Mouse (Mus musculus) myocyte (in vitro differentiated cells): Measurements from ENCODE around the gene Cdca7l. TPM values are rescaled to one million over a fixed set of nuclear protein-coding genes. Genes with fewer than 3 reads are reported as not detected.

Experiments used
- H3K27me3 ChIP-seq: one replicate; pipeline ENCODE4 v1.6.1; 2011; ENCODE audit not compliant: control insufficient read depth, insufficient read depth, insufficient read length
- H3K36me3 ChIP-seq: one replicate; pipeline ENCODE4 v1.6.1; 2011; ENCODE audit not compliant: control insufficient read depth, insufficient read depth
- H3K4me2 ChIP-seq: one replicate; pipeline ENCODE4 v1.6.1; 2011; ENCODE audit warnings: low read depth, control low read depth
- H3K4me3 ChIP-seq: one replicate; pipeline ENCODE4 v1.5.1; 2011; ENCODE audit warnings: mild to moderate bottlenecking, control low read depth, moderate library complexity
- H3K79me2 ChIP-seq: one replicate; pipeline ENCODE4 v1.6.1; 2011; ENCODE audit not compliant: control insufficient read depth, insufficient read depth
- H3ac ChIP-seq: one replicate; pipeline ENCODE4 v1.6.1; 2011; ENCODE audit not compliant: control insufficient read depth, insufficient read length
- CEBPB ChIP-seq: IDR thresholded peaks from 2 replicates; pipeline ENCODE4 v1.6.1; 2011; ENCODE audit warnings: mild to moderate bottlenecking, moderate library complexity; ENCODE audit not compliant: poor library complexity, insufficient read depth, severe bottlenecking
- E2F4 ChIP-seq: IDR thresholded peaks from one replicate; pipeline ENCODE4 v1.6.1; 2011; ENCODE audit warnings: mild to moderate bottlenecking, control low read depth, moderate library complexity; ENCODE audit not compliant: insufficient read depth
- MAX ChIP-seq: IDR thresholded peaks from one replicate; pipeline ENCODE4 v1.6.1; 2011; ENCODE audit warnings: low read depth, mild to moderate bottlenecking, control low read depth
- MYOD1 ChIP-seq, 3 experiments: IDR thresholded peaks; one replicate each; pipeline ENCODE4 v1.6.1; 2011; ENCODE audit warnings: control low read depth in 2 of 3, low read depth in 2 of 3, mild to moderate bottlenecking in 2 of 3, moderate library complexity in 1 of 3; ENCODE audit not compliant: insufficient read length in 2 of 3, control insufficient read depth in 1 of 3
- MYOG ChIP-seq, 3 experiments: IDR thresholded peaks; one replicate each; pipeline ENCODE4 v1.6.1; 2011; ENCODE audit warnings: control low read depth in 2 of 3, low read depth in 2 of 3, mild to moderate bottlenecking in 2 of 3; ENCODE audit not compliant: insufficient read length in 2 of 3, control insufficient read depth in 1 of 3, insufficient read depth in 1 of 3
- POLR2A ChIP-seq: IDR thresholded peaks from one replicate; pipeline ENCODE4 v1.6.1; 2011; ENCODE audit warnings: low read depth, mild to moderate bottlenecking, control low read depth, moderate library complexity; ENCODE audit not compliant: insufficient read length
- POLR2AphosphoS2 ChIP-seq: IDR thresholded peaks from one replicate; pipeline ENCODE4 v1.6.1; 2011; ENCODE audit warnings: low read depth, control low read depth; ENCODE audit not compliant: insufficient read length
- REST ChIP-seq: IDR thresholded peaks from one replicate; pipeline ENCODE4 v1.6.1; 2011; ENCODE audit warnings: mild to moderate bottlenecking, control low read depth, moderate library complexity; ENCODE audit not compliant: insufficient read depth, insufficient read length
- SRF ChIP-seq: IDR thresholded peaks from one replicate; pipeline ENCODE4 v1.6.1; 2011; ENCODE audit warnings: low read depth; ENCODE audit not compliant: control insufficient read depth, insufficient read length
- TCF12 ChIP-seq: IDR thresholded peaks from one replicate; pipeline ENCODE4 v1.6.1; 2011; ENCODE audit warnings: mild to moderate bottlenecking, control low read depth; ENCODE audit not compliant: poor library complexity, insufficient read depth, severe bottlenecking
- TCF3 ChIP-seq: IDR thresholded peaks from one replicate; pipeline ENCODE4 v1.6.1; 2011; ENCODE audit warnings: low read depth, control low read depth; ENCODE audit not compliant: insufficient read length
- USF1 ChIP-seq: IDR thresholded peaks from one replicate; pipeline ENCODE4 v1.6.1; 2011; ENCODE audit warnings: low read depth, mild to moderate bottlenecking, control low read depth, moderate library complexity
- polyA plus RNA-seq: library from polyadenylated mRNA; unstranded; fragments of >200 nt; fragmentation: generic; extraction: Trizol; gene quantifications from one replicate; pipeline ENCODE4 v1.2.1, GENCODE M21; 2012; ENCODE audit warnings: missing spikeins

Gene Cdca7l
- polyA plus RNA-seq, 1 experiment: 8.3 TPM

DNA sequence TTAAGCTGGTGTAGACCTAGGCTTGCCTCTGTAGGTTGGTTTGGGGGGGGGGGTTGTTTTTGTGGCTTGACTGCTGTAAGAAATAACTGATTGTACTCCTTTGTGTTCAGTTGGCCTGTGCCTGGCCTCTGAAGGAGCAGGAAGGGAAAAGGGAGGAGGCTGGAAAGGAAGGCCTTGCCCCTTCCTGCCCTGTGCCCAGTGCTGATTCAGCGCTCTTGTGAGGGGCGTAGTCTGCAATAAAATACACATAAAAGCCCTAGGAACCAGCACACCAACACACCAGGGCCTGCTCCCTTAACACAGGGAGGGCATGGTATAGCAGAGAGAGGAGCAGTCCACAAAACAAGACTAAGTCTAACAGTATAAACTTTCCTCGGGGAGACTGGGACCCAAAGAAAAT, 40.8 kb upstream of the Cdca7l start:
- TF ChIP-seq CEBPB: no peak
- no peak for TF ChIP-seq POLR2A
- no peak for TF ChIP-seq TCF3
- TF ChIP-seq TCF12: no peak
- TF ChIP-seq REST: no peak
- TF ChIP-seq SRF: no peak
- no peak for TF ChIP-seq USF1
- no peak for TF ChIP-seq E2F4
- TF ChIP-seq MYOG (IDR thresholded peaks at IDR 0.05; ENCODE audit: control insufficient read depth in 1 of 3, insufficient read depth in 1 of 3, insufficient read length in 2 of 3, low read depth in 2 of 3): no peak
- no peak for TF ChIP-seq MAX
- TF ChIP-seq MYOD1 (IDR thresholded peaks at IDR 0.05; ENCODE audit: control insufficient read depth in 1 of 3, insufficient read length in 2 of 3, low read depth in 2 of 3): no peak
- TF ChIP-seq POLR2AphosphoS2: no peak
- Histone ChIP-seq H3K36me3 (no peaks in the 10 kb centered on the region), H3K4me2 (no peak overlapping the region), H3K27me3 (no peaks in the 10 kb centered on the region), H3K79me2 (no peaks in the 10 kb centered on the region), H3ac (no peak overlapping the region), H3K4me3 (no peak overlapping the region)

GRCm38 (mm10) chr12:117764839-117765238, 39.2 kb upstream of the Cdca7l start:
- Histone ChIP-seq H3K4me2 (no peak overlapping the region), H3ac (no peak overlapping the region), H3K36me3 (no peaks in the 10 kb centered on the region), H3K27me3 (no peaks in the 10 kb centered on the region), H3K79me2 (no peaks in the 10 kb centered on the region), H3K4me3 (no peak overlapping the region)
- TF ChIP-seq USF1: no peak
- no peak for TF ChIP-seq TCF3
- no peak for TF ChIP-seq MYOD1 (IDR thresholded peaks at IDR 0.05; ENCODE audit: control insufficient read depth in 1 of 3, insufficient read length in 2 of 3, low read depth in 2 of 3)
- no peak for TF ChIP-seq CEBPB
- TF ChIP-seq TCF12: no peak
- no peak for TF ChIP-seq SRF

- H3K36me3 ChIP-seq: no peaks in the 10 kb centered on the region
- no peaks in the 10 kb centered on the region for H3K27me3 ChIP-seq
- H3ac ChIP-seq: no peak overlapping the region
- TF ChIP-seq MYOG (IDR thresholded peaks at IDR 0.05; ENCODE audit: control insufficient read depth in 1 of 3, insufficient read depth in 1 of 3, insufficient read length in 2 of 3, low read depth in 2 of 3): no peak
- no peak for TF ChIP-seq MYOD1 (IDR thresholded peaks at IDR 0.05; ENCODE audit: control insufficient read depth in 1 of 3, insufficient read length in 2 of 3, low read depth in 2 of 3)
- TF ChIP-seq POLR2A: no peak
- no peak for TF ChIP-seq TCF3
- TF ChIP-seq TCF12: no peak
- TF ChIP-seq MAX: no peak
- TF ChIP-seq REST: no peak
- no peak for TF ChIP-seq USF1
- no peak for TF ChIP-seq E2F4
- no peak for TF ChIP-seq POLR2AphosphoS2
- TF ChIP-seq CEBPB: no peak
- H3K4me3 ChIP-seq: no peak overlapping the region
- no peaks in the 10 kb centered on the region for H3K79me2 ChIP-seq
- no peak overlapping the region for H3K4me2 ChIP-seq
Measured at GRCm38 (mm10) chr12:117769113-117769512, 35.0 kb upstream of the Cdca7l start.

DNA sequence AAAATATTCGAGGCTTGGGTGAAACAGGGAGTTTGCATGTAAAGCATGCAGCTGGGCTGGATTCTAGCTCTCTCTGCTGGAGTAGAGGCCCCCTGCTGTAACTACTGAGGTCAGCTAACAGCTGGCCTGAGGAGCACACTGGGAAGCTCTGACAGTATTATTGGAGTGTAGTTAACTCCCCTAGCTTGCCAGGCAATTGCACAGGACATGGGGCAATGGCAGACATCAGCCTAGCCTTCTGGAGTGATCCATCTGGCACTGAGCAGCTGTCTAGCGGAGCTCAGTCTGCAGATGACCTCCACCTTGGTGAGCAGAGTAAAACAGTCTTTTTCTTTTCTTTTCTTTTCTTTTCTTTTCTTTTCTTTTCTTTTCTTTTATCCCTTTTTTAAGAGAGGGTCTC, 33.9 kb upstream of the Cdca7l start:
- Histone ChIP-seq H3K4me3 (no peak overlapping the region), H3K27me3 (no peaks in the 10 kb centered on the region), H3K79me2 (no peaks in the 10 kb centered on the region), H3K36me3 (no peaks in the 10 kb centered on the region), H3ac (no peak overlapping the region), H3K4me2 (no peak overlapping the region)
- TF ChIP-seq POLR2A (no peak), MYOG (IDR thresholded peaks at IDR 0.05; ENCODE audit: control insufficient read depth in 1 of 3, insufficient read depth in 1 of 3, insufficient read length in 2 of 3, low read depth in 2 of 3) (no peak), REST (no peak), CEBPB (no peak), SRF (no peak), E2F4 (no peak), TCF3 (no peak), POLR2AphosphoS2 (no peak), TCF12 (no peak), MYOD1 (IDR thresholded peaks at IDR 0.05; ENCODE audit: control insufficient read depth in 1 of 3, insufficient read length in 2 of 3, low read depth in 2 of 3) (no peak), USF1 (no peak), MAX (no peak)

DNA sequence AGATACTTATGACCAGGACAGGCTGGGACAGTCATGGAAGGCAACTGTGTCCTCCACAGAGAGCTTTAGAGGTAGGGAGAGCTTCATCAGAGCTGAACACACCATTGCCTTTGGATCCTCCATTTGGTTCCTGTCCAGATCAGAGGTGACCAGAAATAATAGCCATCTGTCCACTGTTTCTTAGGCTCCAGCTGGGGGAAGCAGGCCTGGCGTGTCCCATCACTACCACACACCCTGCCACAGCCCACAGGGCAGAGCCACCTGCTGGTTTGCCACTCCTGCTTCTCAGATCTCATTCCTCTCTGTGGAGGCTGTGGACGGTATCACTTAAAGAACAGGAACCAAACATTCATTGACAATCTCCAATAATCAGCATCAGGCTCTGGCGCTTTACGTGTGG, 32.9 kb upstream of the Cdca7l start:
- H3K4me3 ChIP-seq: no peak overlapping the region
- no peak overlapping the region for H3K4me2 ChIP-seq
- H3K36me3 ChIP-seq: no peaks in the 10 kb centered on the region
- no peaks in the 10 kb centered on the region for H3K27me3 ChIP-seq
- no peak for TF ChIP-seq POLR2A
- no peak for TF ChIP-seq E2F4
- TF ChIP-seq MYOD1 (IDR thresholded peaks at IDR 0.05; ENCODE audit: control insufficient read depth in 1 of 3, insufficient read length in 2 of 3, low read depth in 2 of 3): no peak
- TF ChIP-seq SRF: no peak
- TF ChIP-seq MYOG (IDR thresholded peaks at IDR 0.05; ENCODE audit: control insufficient read depth in 1 of 3, insufficient read depth in 1 of 3, insufficient read length in 2 of 3, low read depth in 2 of 3): no peak
- TF ChIP-seq TCF12: no peak
- no peak for TF ChIP-seq MAX
- TF ChIP-seq REST: no peak
- no peak for TF ChIP-seq TCF3
- H3K79me2 ChIP-seq: no peaks in the 10 kb centered on the region
- H3ac ChIP-seq: no peak overlapping the region
